7 mouse cellular contexts compared by ENCODE assay signal in the genomic region with DNA sequence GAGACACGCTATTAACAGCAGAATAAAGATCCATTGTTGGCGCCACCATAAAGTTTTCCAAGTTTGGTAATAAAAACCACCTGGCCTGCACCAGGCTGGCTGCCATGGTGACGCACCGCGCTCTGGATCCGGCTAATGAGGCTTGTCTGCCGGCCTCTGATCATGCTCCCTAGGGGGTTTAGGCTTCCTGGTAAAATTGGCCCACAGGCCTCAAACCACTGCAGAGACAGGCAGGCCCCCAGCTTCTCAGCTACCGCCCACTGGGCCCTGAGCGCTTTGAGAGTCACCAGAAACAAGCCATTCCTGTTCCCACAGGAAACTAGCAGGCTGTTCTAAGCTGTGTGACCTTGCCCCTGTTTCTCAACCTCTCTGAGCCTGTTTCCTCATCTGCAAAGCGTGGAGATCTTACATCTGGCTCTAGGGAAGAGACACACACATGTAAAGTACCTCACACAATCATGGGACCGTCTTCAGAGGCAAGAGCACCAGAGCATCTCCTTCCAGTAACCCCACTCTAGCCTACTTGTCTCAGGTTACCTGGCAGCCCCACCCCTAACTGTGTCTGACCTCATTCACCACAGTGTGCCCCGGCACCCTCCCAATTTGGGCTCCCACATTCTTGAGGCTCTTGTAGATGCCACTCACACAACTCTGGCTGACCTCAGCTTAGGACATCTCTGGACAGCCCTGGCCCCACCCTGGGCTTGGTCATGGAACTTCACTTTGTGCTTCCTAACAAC.
DNase-seq lines count a peak whose midpoint lies in the region; ATAC-seq lines count a peak whose summit lies in the region.

No protein-coding gene starts in this region.

- H3K4me2 ChIP-seq in forebrain, embryonic 15.5 days (replicated peaks) = no peak overlapping the region
- no peak overlapping the region for H3K4me2 ChIP-seq in neural tube, embryonic 11.5 days (ENCODE audit: low read depth)

- peaks cover 49% of the 10 kb centered on the region for H3K4me1 ChIP-seq in forebrain, embryonic 15.5 days
- H3K4me1 ChIP-seq in neural tube, embryonic 11.5 days (ENCODE audit: control insufficient read depth, insufficient read depth, low read length) = peaks cover 10% of the 10 kb centered on the region

- no peaks in the 10 kb centered on the region for H3K27me3 ChIP-seq in forebrain, embryonic 15.5 days
- 0 out of 2 replicates have a peak, but pooled peaks cover 2% of the 10 kb centered on the region for H3K27me3 ChIP-seq in neural tube, embryonic 11.5 days (ENCODE audit: control insufficient read depth, insufficient read depth, low read length)

- no peak overlapping the region for H3K9ac ChIP-seq in forebrain, embryonic 15.5 days (replicated peaks)
- H3K9ac ChIP-seq in neural tube, embryonic 11.5 days (ENCODE audit: low read length) = no peak overlapping the region

- H3K4me3 ChIP-seq in forebrain, embryonic 15.5 days = no peak overlapping the region
- no peak overlapping the region for H3K4me3 ChIP-seq in neural tube, embryonic 11.5 days (ENCODE audit: low read depth, low read length)

- ATAC-seq in forebrain, embryonic 15.5 days (replicated peaks) = no peak
- ATAC-seq in neural tube, embryonic 11.5 days (ENCODE audit: insufficient read depth, low FRiP score, low TSS enrichment) = peak; percentile 54; the same call in 1 of the 2 replicates

- peak; percentile 40 for DNase-seq in 3T3-L1 (ENCODE audit: low read depth, low spot score)
- DNase-seq in B cell, adult 2 months = peak; percentile 35 to 48
- peak; percentile 15 for DNase-seq in kidney, adult 9 months
- DNase-seq in neural tube, embryonic 11.5 days (ENCODE audit: low spot score) = peak; percentile 70
- no peak for DNase-seq in thymus, postnatal 14 days
- DNase-seq in cerebellum, adult 9-10 months = no peak

- no peaks in the 10 kb centered on the region for H3K9me3 ChIP-seq in forebrain, embryonic 15.5 days
- no peaks in the 10 kb centered on the region for H3K9me3 ChIP-seq in neural tube, embryonic 11.5 days (ENCODE audit: control insufficient read depth, low read length)

- WGBS in forebrain, embryonic 15.5 days = 27% methylated on average over 12 of the region's 12 CpGs
- 16% methylated on average over 12 of the region's 12 CpGs for WGBS in neural tube, embryonic 11.5 days

- H3K27ac ChIP-seq in forebrain, embryonic 15.5 days (replicated peaks) = 0 out of 2 replicates have a peak overlapping the region, but pooled peaks have one; percentile 14
- no peak overlapping the region for H3K27ac ChIP-seq in neural tube, embryonic 11.5 days (ENCODE audit: low read depth, low read length)

- no peaks in the 10 kb centered on the region for H3K36me3 ChIP-seq in forebrain, embryonic 15.5 days
- no peaks in the 10 kb centered on the region for H3K36me3 ChIP-seq in neural tube, embryonic 11.5 days (ENCODE audit: control insufficient read depth, insufficient read depth, low read length)

Comparison
In these comparisons a context has a peak if more than half of its experiments do, and no peak if none do; other contexts are left out.
1. DNase-seq: peak in 3T3-L1 (single experiment), B cell, adult 2 months (2 of 2), kidney, adult 9 months (single experiment) and neural tube, embryonic 11.5 days (single experiment); none in thymus, postnatal 14 days (single experiment) and cerebellum, adult 9-10 months (single experiment).